ENCODE assay signal across 8 mouse cellular contexts in the genomic region with DNA sequence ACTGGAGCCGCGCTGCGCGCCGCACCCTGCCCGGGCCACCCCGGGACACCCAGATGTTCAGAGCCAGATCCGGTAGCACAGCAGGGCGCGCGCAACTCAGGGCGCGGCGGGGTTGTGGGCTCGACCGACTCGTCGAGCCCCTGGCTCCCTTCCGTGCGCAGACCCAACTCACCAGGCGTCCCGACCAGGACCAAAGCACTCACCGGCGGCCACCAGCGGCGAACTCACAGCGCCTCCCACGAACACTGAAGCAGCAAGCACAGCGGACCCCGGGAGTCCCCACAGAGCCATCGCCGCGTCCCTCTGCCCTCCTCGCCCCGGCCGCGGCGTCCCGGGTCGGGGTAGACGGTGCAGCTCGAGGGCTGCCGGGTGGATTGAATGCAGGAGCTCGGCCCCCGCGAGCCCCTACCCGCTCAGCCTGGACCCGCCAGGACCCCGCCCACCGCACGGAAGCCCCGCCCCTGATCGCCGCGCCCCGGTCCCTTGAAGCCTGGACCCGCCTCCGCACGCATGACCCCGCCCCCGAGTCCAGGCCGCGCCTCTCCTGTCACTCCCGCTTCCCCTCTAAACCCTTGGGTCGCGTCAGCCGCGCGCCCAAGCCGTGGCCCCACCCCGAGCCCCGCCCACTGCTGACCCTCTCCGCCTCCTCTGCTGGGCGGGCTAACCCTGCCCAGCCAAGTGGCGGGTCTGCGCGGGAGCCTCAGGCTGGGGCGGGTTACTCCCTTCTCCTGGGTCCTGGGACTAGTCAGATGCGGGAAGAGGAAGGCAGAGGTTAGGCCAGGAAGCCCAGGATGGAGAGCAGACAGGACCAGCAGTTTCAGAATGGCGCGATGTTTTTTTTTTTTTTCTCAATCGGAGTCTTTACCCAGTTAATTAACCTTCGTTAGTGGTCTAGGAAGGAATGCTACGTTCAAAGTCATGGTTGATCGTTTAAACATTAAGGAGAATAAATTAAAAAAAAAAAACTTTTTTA. TPM values are rescaled to one million over a fixed set of nuclear protein-coding genes. Genes with fewer than 3 reads are reported as not detected.
DNase-seq lines count a peak whose midpoint lies in the region; ATAC-seq and TF ChIP-seq lines count a peak whose summit lies in the region.

A gene (minus strand): TSS at position 455 of the 973 bp plus-strand sequence.

- H3K9me3 ChIP-seq in MEL (replicated peaks; ENCODE audit: insufficient read depth, low read length) = no peaks in the 10 kb centered on the region
- no peaks in the 10 kb centered on the region for H3K9me3 ChIP-seq in forebrain, postnatal 0 days (ENCODE audit: low read length)
- H3K9me3 ChIP-seq in lung, embryonic 15.5 days = no peaks in the 10 kb centered on the region

- H3K79me2 ChIP-seq in MEL (ENCODE audit: control insufficient read depth, insufficient read depth, low read length, poor library complexity) = peaks cover 2% of the 10 kb centered on the region; the same call in 1 of the 2 replicates

- peak; percentile 96 for DNase-seq in MEL (ENCODE audit: low read depth, low spot score)
- DNase-seq in cerebellum, adult 2 months = peak; percentile 96 to 98
- DNase-seq in forebrain, postnatal 0 days = peak; percentile 84
- DNase-seq in heart, postnatal 4 days = peak; percentile 100
- peak; percentile 84 to 88 for DNase-seq in layer of hippocampus, adult 8-10 months (ENCODE audit: low spot score in 2 of 2)
- DNase-seq in ovary, adult 18-20 months (ENCODE audit: low spot score) = peak; percentile 96
- peak; percentile 94 for DNase-seq in thymus, postnatal 0 days (ENCODE audit: low spot score)

- WGBS in cerebellum, adult 2 months = under 1% methylated on average over 83 of the region's 85 CpGs
- WGBS in forebrain, postnatal 0 days = 2% methylated on average over 84 of the region's 85 CpGs
- WGBS in lung, embryonic 15.5 days = under 1% methylated on average over 85 of the region's 85 CpGs

- no peak for TF ChIP-seq RAD21 in MEL (IDR thresholded peaks at IDR 0.05; ENCODE audit: low read depth, low read length)

- H3K9ac ChIP-seq in MEL (ENCODE audit: control insufficient read depth, low read depth, low read length, poor library complexity, severe bottlenecking) = peak within 1 kb of the TSS; percentile 80
- H3K9ac ChIP-seq in forebrain, postnatal 0 days = peak within 1 kb of the TSS; percentile 68
- peak within 1 kb of the TSS; percentile 84 for H3K9ac ChIP-seq in lung, embryonic 15.5 days

- H3K4me3 ChIP-seq in MEL (ENCODE audit: control insufficient read depth in 1 of 2, insufficient read depth in 1 of 2, low read depth in 2 of 2, low read length in 2 of 2) = peak within 1 kb of the TSS; percentile 87 to 95
- peak within 1 kb of the TSS; percentile 71 for H3K4me3 ChIP-seq in cerebellum, adult 2 months (replicated peaks; ENCODE audit: insufficient read depth, low read depth, low read length)
- peak within 1 kb of the TSS; percentile 76 for H3K4me3 ChIP-seq in forebrain, postnatal 0 days (ENCODE audit: low read depth, low read length)
- peak within 1 kb of the TSS; percentile 75 for H3K4me3 ChIP-seq in lung, embryonic 15.5 days

- peaks cover 0 to 16% of the 10 kb centered on the region in 2 experiments; a peak in 2 of 4 replicates for H3K36me3 ChIP-seq in MEL (ENCODE audit: control insufficient read depth in 1 of 2, insufficient read depth in 2 of 2, low read length in 2 of 2)
- H3K36me3 ChIP-seq in forebrain, postnatal 0 days (ENCODE audit: insufficient read depth) = no peaks in the 10 kb centered on the region
- H3K36me3 ChIP-seq in lung, embryonic 15.5 days = no peaks in the 10 kb centered on the region

- peak within 1 kb of the TSS; percentile 79 for H3K4me2 ChIP-seq in forebrain, postnatal 0 days (ENCODE audit: low read depth)
- H3K4me2 ChIP-seq in lung, embryonic 15.5 days = peak within 1 kb of the TSS; percentile 65

- ATAC-seq in forebrain, postnatal 0 days = peak; percentile 94
- ATAC-seq in lung, embryonic 15.5 days (ENCODE audit: borderline replicate concordance, extremely low read depth, low FRiP score, low TSS enrichment) = peak; percentile 96

- peak in 1 of 3 experiments; percentile 40; a peak in 2 of 6 replicates for TF ChIP-seq CTCF in MEL (IDR thresholded peaks at IDR 0.05 in 2 of 3, conservative IDR thresholded peaks at IDR 0.05 in 1 of 3; ENCODE audit: control insufficient read depth in 1 of 3, insufficient read depth in 1 of 3, low read depth in 2 of 3, low read length in 3 of 3, poor library complexity in 1 of 3, severe bottlenecking in 1 of 3)
- no peak for TF ChIP-seq CTCF in cerebellum, adult 2 months (IDR thresholded peaks at IDR 0.05; ENCODE audit: borderline replicate concordance, insufficient read depth, low read depth, low read length)
- peak; percentile 25 for TF ChIP-seq CTCF in forebrain, postnatal 0 days (IDR thresholded peaks at IDR 0.05; ENCODE audit: low read depth)

- H3K27me3 ChIP-seq in MEL (ENCODE audit: control insufficient read depth in 1 of 2, insufficient read depth in 2 of 2, low read length in 2 of 2) = no peaks in the 10 kb centered on the region
- H3K27me3 ChIP-seq in cerebellum, adult 2 months (ENCODE audit: control insufficient read depth, insufficient read depth, low read length) = no peaks in the 10 kb centered on the region
- H3K27me3 ChIP-seq in forebrain, postnatal 0 days (ENCODE audit: insufficient read depth, low read length) = no peaks in the 10 kb centered on the region
- no peaks in the 10 kb centered on the region for H3K27me3 ChIP-seq in lung, embryonic 15.5 days

- peak within 1 kb of the TSS; percentile 79 for H3K27ac ChIP-seq in MEL (ENCODE audit: control insufficient read depth, low read depth, low read length)
- peak within 1 kb of the TSS; percentile 58 for H3K27ac ChIP-seq in cerebellum, adult 2 months (ENCODE audit: insufficient read depth, low read length)
- peak within 1 kb of the TSS; percentile 40 for H3K27ac ChIP-seq in forebrain, postnatal 0 days (ENCODE audit: low read depth, low read length)
- H3K27ac ChIP-seq in lung, embryonic 15.5 days = peak within 1 kb of the TSS; percentile 81

- H3K4me1 ChIP-seq in MEL (ENCODE audit: control insufficient read depth in 1 of 2, insufficient read depth in 2 of 2, low read length in 2 of 2) = peaks cover 6 to 16% of the 10 kb centered on the region in 2 experiments
- peaks cover 3% of the 10 kb centered on the region; the same call in 1 of the 2 replicates for H3K4me1 ChIP-seq in cerebellum, adult 2 months (ENCODE audit: control insufficient read depth, insufficient read depth, low read length)
- H3K4me1 ChIP-seq in forebrain, postnatal 0 days (ENCODE audit: insufficient read depth) = peaks cover 7% of the 10 kb centered on the region
- H3K4me1 ChIP-seq in lung, embryonic 15.5 days = peaks cover 38% of the 10 kb centered on the region

- peak; percentile 53 to 59; a peak in 3 of 4 replicates for TF ChIP-seq POLR2A in MEL (IDR thresholded peaks at IDR 0.05; ENCODE audit: control insufficient read depth in 1 of 2, insufficient read depth in 1 of 2, low read depth in 1 of 2, low read length in 2 of 2, poor library complexity in 1 of 2)
- TF ChIP-seq POLR2A in cerebellum, adult 2 months (IDR thresholded peaks at IDR 0.05; ENCODE audit: borderline replicate concordance, insufficient read depth, low read length) = peak; percentile 12; the same call in 1 of the 2 replicates

- TF ChIP-seq EP300 in MEL (IDR thresholded peaks at IDR 0.05; ENCODE audit: low read depth in 1 of 2, low read length in 2 of 2) = no peak

TF ChIP-seq in MEL, 35 proteins besides CTCF, POLR2A, EP300 and RAD21 (continues in another document):
- TF ChIP-seq GABPA (IDR thresholded peaks at IDR 0.05; ENCODE audit: low read depth, low read length) = no peak
- no peak for TF ChIP-seq MXI1 (IDR thresholded peaks at IDR 0.05; ENCODE audit: low read depth, low read length)
- peak; percentile 9; the same call in 1 of the 2 replicates for TF ChIP-seq TCF12 (IDR thresholded peaks at IDR 0.05; ENCODE audit: low read depth, low read length)
- no peak; the same call in 1 of the 2 replicates for TF ChIP-seq SIN3A (IDR thresholded peaks at IDR 0.05; ENCODE audit: low read length)
- TF ChIP-seq NRF1 (IDR thresholded peaks at IDR 0.05; ENCODE audit: insufficient read depth, low read depth, low read length, poor library complexity, severe bottlenecking) = peak; percentile 44; the same call in 1 of the 2 replicates
- no peak for TF ChIP-seq ZKSCAN1 (IDR thresholded peaks at IDR 0.05; ENCODE audit: low read depth, low read length)
- TF ChIP-seq TAL1 (IDR thresholded peaks at IDR 0.05; ENCODE audit: low read length) = no peak
- no peak for TF ChIP-seq GATA1 (IDR thresholded peaks at IDR 0.05; ENCODE audit: low read depth, low read length)
- TF ChIP-seq CHD1 (IDR thresholded peaks at IDR 0.05; ENCODE audit: low read depth, low read length) = no peak
- TF ChIP-seq POLR2AphosphoS2 (IDR thresholded peaks at IDR 0.05; ENCODE audit: low read length) = no peak
- TF ChIP-seq ETS1 (IDR thresholded peaks at IDR 0.05; ENCODE audit: low read depth, low read length) = 0 out of 2 replicates have a peak, but pooled peaks have one; percentile 4
- no peak for TF ChIP-seq ELF1 (IDR thresholded peaks at IDR 0.05; ENCODE audit: low read depth, low read length)
- TF ChIP-seq MAFK (IDR thresholded peaks at IDR 0.05; ENCODE audit: borderline replicate concordance, low read depth, low read length) = no peak
- no peak for TF ChIP-seq KAT2A (conservative IDR thresholded peaks at IDR 0.05; ENCODE audit: low read depth, low read length)
- peak; percentile 32; the same call in 1 of the 2 replicates for TF ChIP-seq MAZ (IDR thresholded peaks at IDR 0.05; ENCODE audit: low read depth, low read length)
- TF ChIP-seq ZC3H11A (IDR thresholded peaks at IDR 0.05; ENCODE audit: low read depth, low read length) = no peak
- no peak for TF ChIP-seq SMC3 (IDR thresholded peaks at IDR 0.05; ENCODE audit: low read depth, low read length)
- TF ChIP-seq TBP (IDR thresholded peaks at IDR 0.05; ENCODE audit: low read depth, low read length) = no peak
- TF ChIP-seq UBTF (IDR thresholded peaks at IDR 0.05; ENCODE audit: borderline replicate concordance, insufficient read depth, low read depth, low read length) = peak; percentile 42; the same call in 1 of the 2 replicates
- TF ChIP-seq MAX (IDR thresholded peaks at IDR 0.05; ENCODE audit: low read length) = no peak

RNA-seq across cellular contexts. Expression of the gene that starts here (rescaled TPM):
- 2.1 and 2.2 TPM in 2 replicates for total RNA-seq in MEL (2012; rRNA removed)
- polyA plus RNA-seq in MEL (2012; ENCODE audit: insufficient read depth in 1 of 2, insufficient read length in 2 of 2, low read depth in 1 of 2, low replicate concordance in 2 of 2, missing spikeins in 1 of 2) = 1 to 10 TPM in 1 of 2 experiments, not detected in 1; 5.2 TPM
- 10.5 and 13.3 TPM in 2 replicates for polyA plus RNA-seq in cerebellum, adult 2 months (2012; rRNA removed)
- 5.1 and 5.3 TPM in 2 replicates for total RNA-seq in forebrain, postnatal 0 days (2014; rRNA removed)
- 9.6 and 11.2 TPM in 2 replicates for polyA plus RNA-seq in forebrain, postnatal 0 days (2015; fragmentation: Nextera tagmentation; extraction: Ambion mirVana)
- total RNA-seq in heart, postnatal 4 days (2021) = 10 to 100 TPM; 18.9 to 20.1 TPM
- total RNA-seq in layer of hippocampus, adult 8-10 months (2022) = 10 to 100 TPM; 10.5 to 13.3 (median 11.8) TPM
- 28.2 and 29.3 TPM in 2 replicates for polyA plus RNA-seq in lung, embryonic 15.5 days (2015; fragmentation: Nextera tagmentation; extraction: Ambion mirVana)
- 10.4 and 11.2 TPM in 2 replicates for polyA plus RNA-seq in thymus, postnatal 0 days (2015; fragmentation: Nextera tagmentation; extraction: Ambion mirVana)

Comparison
In these comparisons a context has a peak if more than half of its experiments do, and no peak if none do; other contexts are left out.
1. Peak in every context shown above with its lines: DNase-seq, ATAC-seq, H3K4me3 ChIP-seq and H3K27ac ChIP-seq.